Mouse (Mus musculus): ENCODE results near the gene Dlgap1. TPM values are rescaled to one million over a fixed set of nuclear protein-coding genes. Genes with fewer than 3 reads are reported as not detected.

Gene Dlgap1
- polyA plus RNA-seq, 1 experiment from 2014 or later, result 34.5 TPM

- peak overlapping the region; percentile 58 for H3K4me3 ChIP-seq (ENCODE audit: low read depth, low read length)
- WGBS, result 0% methylated on average over 40 of the region's 40 CpGs
- H3K9me3 ChIP-seq (replicated peaks; ENCODE audit: control insufficient read depth, low read length, poor library complexity, severe bottlenecking), result no peaks in the 10 kb centered on the region
- H3K4me1 ChIP-seq (ENCODE audit: control insufficient read depth, insufficient read depth, low read length), result peaks cover 40% of the 10 kb centered on the region
- peak overlapping the region; percentile 68 for H3K27ac ChIP-seq (ENCODE audit: low read length)
- ATAC-seq, result peak; percentile 14
- peak overlapping the region; percentile 97 for H3K4me2 ChIP-seq (ENCODE audit: low read length)
- H3K36me3 ChIP-seq (ENCODE audit: control insufficient read depth, insufficient read depth, low read length), result no peaks in the 10 kb centered on the region
- H3K27me3 ChIP-seq (ENCODE audit: control insufficient read depth, insufficient read depth, low read depth, low read length), result peaks cover 3% of the 10 kb centered on the region; the same call in 1 of the 2 replicates
- H3K9ac ChIP-seq (ENCODE audit: low read depth, low read length), result peak overlapping the region; percentile 44; the same call in 1 of the 2 replicates
Observed at GRCm38 (mm10) chr17:70850233-70850995, 881.5 kb downstream of the Dlgap1 start.

DNA sequence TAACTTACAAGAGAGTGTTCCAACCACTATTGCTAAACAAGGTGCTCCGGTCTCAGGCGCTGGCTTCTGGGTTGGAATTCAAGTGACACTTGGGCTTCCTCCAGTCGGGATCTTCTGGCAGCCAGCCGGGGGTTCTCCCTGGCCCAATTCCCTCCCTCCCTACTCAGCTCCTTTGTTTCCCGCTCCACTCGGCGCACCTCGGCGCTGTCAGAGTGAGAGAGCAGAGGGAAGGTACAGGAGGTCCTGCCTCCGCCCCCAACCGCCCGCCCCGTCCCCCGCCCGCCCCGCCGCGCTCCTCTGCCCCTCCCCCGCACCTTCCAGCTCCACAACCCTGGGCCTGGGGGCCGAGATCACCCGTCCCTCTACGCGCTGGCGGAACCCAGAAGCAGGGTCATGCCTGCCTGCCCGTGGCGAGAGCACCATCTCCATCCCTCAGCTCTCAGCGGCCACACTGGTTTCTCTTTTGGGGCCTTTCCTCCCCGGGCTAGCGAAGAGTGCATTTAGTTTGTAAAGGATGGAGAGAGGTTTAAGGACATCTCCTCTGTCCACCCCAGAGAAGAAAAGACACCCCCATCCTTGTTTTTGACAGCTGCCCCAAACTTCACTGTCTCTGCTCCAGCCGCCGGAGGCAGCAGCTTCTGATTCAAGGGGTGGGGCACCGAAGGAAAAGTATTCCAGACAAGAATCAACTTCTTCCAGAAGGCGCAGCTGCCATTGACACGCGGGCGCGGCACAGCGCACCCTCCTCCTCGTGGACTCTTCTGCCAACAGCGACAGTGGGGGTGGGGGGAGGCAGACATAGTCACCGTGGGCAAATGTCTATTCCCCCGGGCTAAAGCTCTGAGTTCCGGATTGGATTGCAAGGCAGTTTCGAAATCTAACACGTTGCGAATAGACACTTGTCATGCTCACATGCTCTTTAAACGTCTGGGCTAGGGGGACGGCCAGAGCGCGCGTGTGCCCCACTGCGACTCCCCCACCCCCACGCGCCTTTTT, 882.4 kb downstream of the Dlgap1 start:
- Histone ChIP-seq H3K4me3 (ENCODE audit: low read depth, low read length) (peak overlapping the region; percentile 58), H3K9me3 (replicated peaks; ENCODE audit: control insufficient read depth, low read length, poor library complexity, severe bottlenecking) (no peaks in the 10 kb centered on the region), H3K9ac (ENCODE audit: low read depth, low read length) (peak overlapping the region; percentile 44; the same call in 1 of the 2 replicates), H3K4me2 (ENCODE audit: low read length) (peak overlapping the region; percentile 97), H3K27me3 (ENCODE audit: control insufficient read depth, insufficient read depth, low read depth, low read length) (peaks cover 3% of the 10 kb centered on the region; the same call in 1 of the 2 replicates), H3K4me1 (ENCODE audit: control insufficient read depth, insufficient read depth, low read length) (peaks cover 40% of the 10 kb centered on the region), H3K36me3 (ENCODE audit: control insufficient read depth, insufficient read depth, low read length) (no peaks in the 10 kb centered on the region), H3K27ac (ENCODE audit: low read length) (peak overlapping the region; percentile 20)
- peak; percentile 49 for ATAC-seq
- under 1% methylated on average over 45 of the region's 54 CpGs for WGBS

GRCm38 (mm10) chr17:70852011-70852685, 883.3 kb downstream of the Dlgap1 start:
- Histone ChIP-seq H3K9ac (ENCODE audit: low read depth, low read length) (peak overlapping the region; percentile 70), H3K27ac (ENCODE audit: low read length) (peak overlapping the region; percentile 68), H3K27me3 (ENCODE audit: control insufficient read depth, insufficient read depth, low read depth, low read length) (peaks cover 3% of the 10 kb centered on the region; the same call in 1 of the 2 replicates), H3K4me1 (ENCODE audit: control insufficient read depth, insufficient read depth, low read length) (peaks cover 40% of the 10 kb centered on the region), H3K36me3 (ENCODE audit: control insufficient read depth, insufficient read depth, low read length) (no peaks in the 10 kb centered on the region), H3K4me2 (ENCODE audit: low read length) (peak overlapping the region; percentile 97), H3K9me3 (replicated peaks; ENCODE audit: control insufficient read depth, low read length, poor library complexity, severe bottlenecking) (no peaks in the 10 kb centered on the region), H3K4me3 (ENCODE audit: low read depth, low read length) (peak overlapping the region; percentile 58)
- whole genome bisulfite sequencing, result under 1% methylated on average over 29 of the region's 29 CpGs
- ATAC-seq, result no peak

DNA sequence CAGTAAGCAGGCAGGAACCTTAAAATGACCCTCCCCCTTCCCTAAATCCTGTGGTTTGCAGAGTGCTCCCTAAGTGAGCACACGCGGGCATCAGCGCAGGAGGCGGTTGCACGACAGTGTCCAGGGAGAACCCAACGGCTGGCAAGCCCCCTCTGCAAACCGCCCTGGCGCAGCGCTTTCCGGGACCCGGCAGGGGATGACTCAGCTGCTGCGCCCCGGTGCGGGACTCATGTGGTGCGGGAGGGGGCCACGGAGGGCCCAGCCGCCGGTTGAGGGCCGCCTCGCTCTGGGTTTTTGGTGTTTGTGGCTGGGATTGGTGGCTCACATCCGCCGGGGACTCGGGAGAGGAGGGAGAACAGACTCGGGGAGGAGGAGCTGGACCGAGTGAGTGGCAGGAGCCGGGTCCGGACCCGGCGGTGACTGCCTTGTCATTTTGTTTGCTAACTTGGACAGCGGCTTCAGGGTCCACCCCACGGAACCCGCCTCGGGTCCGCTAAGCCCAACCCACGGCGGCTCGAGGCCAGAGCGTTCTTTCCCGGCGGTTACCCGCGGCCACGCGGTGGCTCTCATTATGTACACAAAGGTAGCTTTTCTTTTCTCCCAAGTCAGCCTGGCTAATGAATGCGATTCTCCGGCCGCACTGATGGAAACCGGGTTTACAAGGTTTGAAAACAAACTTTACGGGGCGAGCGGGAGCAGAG, 884.0 kb downstream of the Dlgap1 start:
- Histone ChIP-seq H3K4me1 (ENCODE audit: control insufficient read depth, insufficient read depth, low read length) (peaks cover 40% of the 10 kb centered on the region), H3K27me3 (ENCODE audit: control insufficient read depth, insufficient read depth, low read depth, low read length) (peaks cover 3% of the 10 kb centered on the region; the same call in 1 of the 2 replicates), H3K9me3 (replicated peaks; ENCODE audit: control insufficient read depth, low read length, poor library complexity, severe bottlenecking) (no peaks in the 10 kb centered on the region), H3K27ac (ENCODE audit: low read length) (peak overlapping the region; percentile 68), H3K36me3 (ENCODE audit: control insufficient read depth, insufficient read depth, low read length) (no peaks in the 10 kb centered on the region), H3K9ac (ENCODE audit: low read depth, low read length) (peak overlapping the region; percentile 70), H3K4me2 (ENCODE audit: low read length) (peak overlapping the region; percentile 97), H3K4me3 (ENCODE audit: low read depth, low read length) (peak overlapping the region; percentile 58)
- WGBS, result under 1% methylated on average over 51 of the region's 51 CpGs
- ATAC-seq, result peak; percentile 70

DNA sequence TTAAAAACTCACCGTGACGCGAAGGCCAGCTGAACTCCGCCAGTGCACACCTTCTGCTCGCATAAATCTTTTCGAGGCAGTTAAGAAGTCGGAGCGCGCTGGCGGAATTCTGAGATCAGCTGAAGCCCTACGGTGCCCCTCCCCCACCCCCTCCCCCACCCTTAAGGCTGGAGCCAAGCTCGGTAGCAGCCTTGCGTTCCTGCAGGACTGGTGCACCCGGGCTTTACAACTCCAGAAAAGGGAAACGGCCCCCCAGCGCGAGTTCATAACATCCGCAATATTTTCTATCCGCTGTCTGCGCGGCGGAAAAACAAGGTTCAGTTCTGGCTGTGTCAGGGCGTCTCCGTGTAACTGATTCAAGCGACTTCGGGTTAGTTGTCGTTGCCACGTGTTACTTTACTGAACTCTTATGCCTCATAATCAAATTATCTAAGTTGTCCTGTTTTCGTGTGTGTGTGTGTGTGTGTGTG, 884.6 kb downstream of the Dlgap1 start, which contains the start of gene Tgif1:
Gene Tgif1 (minus strand): TSS at position 111 of the 470 bp plus-strand sequence.
- H3K27ac ChIP-seq (ENCODE audit: low read length), result peak within 1 kb of the TSS; percentile 68
- H3K4me2 ChIP-seq (ENCODE audit: low read length), result peak within 1 kb of the TSS; percentile 97
- ATAC-seq, result peak; percentile 19; the same call in 1 of the 2 replicates
- peaks cover 40% of the 10 kb centered on the region for H3K4me1 ChIP-seq (ENCODE audit: control insufficient read depth, insufficient read depth, low read length)
- no peaks in the 10 kb centered on the region for H3K36me3 ChIP-seq (ENCODE audit: control insufficient read depth, insufficient read depth, low read length)
- peak within 1 kb of the TSS; percentile 70 for H3K9ac ChIP-seq (ENCODE audit: low read depth, low read length)
- peak within 1 kb of the TSS; percentile 58 for H3K4me3 ChIP-seq (ENCODE audit: low read depth, low read length)
- WGBS, result under 1% methylated on average over 29 of the region's 29 CpGs
- no peaks in the 10 kb centered on the region for H3K9me3 ChIP-seq (replicated peaks; ENCODE audit: control insufficient read depth, low read length, poor library complexity, severe bottlenecking)
- H3K27me3 ChIP-seq (ENCODE audit: control insufficient read depth, insufficient read depth, low read depth, low read length), result peaks cover 3% of the 10 kb centered on the region; the same call in 1 of the 2 replicates

GRCm38 (mm10) chr17:70854021-70854420, 885.1 kb downstream of the Dlgap1 start:
- ATAC-seq, result no peak
- H3K4me2 ChIP-seq (ENCODE audit: low read length), result peak overlapping the region; percentile 97; the same call in 1 of the 2 replicates
- H3K27ac ChIP-seq (ENCODE audit: low read length), result no peak overlapping the region
- H3K4me3 ChIP-seq (ENCODE audit: low read depth, low read length), result no peak overlapping the region; the same call in 1 of the 2 replicates
- 25% methylated on average over 6 of the region's 6 CpGs for WGBS
- no peak overlapping the region for H3K9ac ChIP-seq (ENCODE audit: low read depth, low read length)
- peaks cover 36% of the 10 kb centered on the region for H3K4me1 ChIP-seq (ENCODE audit: control insufficient read depth, insufficient read depth, low read length)
- no peaks in the 10 kb centered on the region for H3K9me3 ChIP-seq (replicated peaks; ENCODE audit: control insufficient read depth, low read length, poor library complexity, severe bottlenecking)
- H3K36me3 ChIP-seq (ENCODE audit: control insufficient read depth, insufficient read depth, low read length), result no peaks in the 10 kb centered on the region
- peaks cover 3% of the 10 kb centered on the region; the same call in 1 of the 2 replicates for H3K27me3 ChIP-seq (ENCODE audit: control insufficient read depth, insufficient read depth, low read depth, low read length)

- no peaks in the 10 kb centered on the region; the same call in 1 of the 2 replicates for H3K27me3 ChIP-seq (ENCODE audit: control insufficient read depth, insufficient read depth, low read depth, low read length)
- WGBS, result 62% methylated on average over 12 of the region's 12 CpGs
- no peak for ATAC-seq
- H3K36me3 ChIP-seq (ENCODE audit: control insufficient read depth, insufficient read depth, low read length), result no peaks in the 10 kb centered on the region
- H3K9ac ChIP-seq (ENCODE audit: low read depth, low read length), result no peak overlapping the region
- H3K4me3 ChIP-seq (ENCODE audit: low read depth, low read length), result no peak overlapping the region
- H3K27ac ChIP-seq (ENCODE audit: low read length), result no peak overlapping the region
- no peaks in the 10 kb centered on the region for H3K9me3 ChIP-seq (replicated peaks; ENCODE audit: control insufficient read depth, low read length, poor library complexity, severe bottlenecking)
- H3K4me2 ChIP-seq (ENCODE audit: low read length), result no peak overlapping the region
- peaks cover 8% of the 10 kb centered on the region for H3K4me1 ChIP-seq (ENCODE audit: control insufficient read depth, insufficient read depth, low read length)
Observed at GRCm38 (mm10) chr17:70856871-70857415, 888.1 kb downstream of the Dlgap1 start.
